Mouse (Mus musculus): ENCODE measurements around the gene Pgpep1l. TPM values are rescaled to one million over a fixed set of nuclear protein-coding genes. Genes with fewer than 3 reads are reported as not detected.

The Pgpep1l gene
- polyA plus RNA-seq, 1 experiment, result 0.22 TPM

GRCm38 (mm10) chr7:68193958-68194695, 69.9 kb downstream of the Pgpep1l start:
- Histone ChIP-seq H3K4me2 (ENCODE audit: low read depth) (no peak overlapping the region), H3K79me2 (ENCODE audit: control insufficient read depth, insufficient read depth) (no peaks in the 10 kb centered on the region), H3K4me3 (no peak overlapping the region), H3K36me3 (ENCODE audit: control insufficient read depth, insufficient read depth) (peaks cover 27% of the 10 kb centered on the region), H3ac (ENCODE audit: control insufficient read depth, insufficient read length) (no peak overlapping the region), H3K27me3 (ENCODE audit: control insufficient read depth, insufficient read depth, insufficient read length) (no peaks in the 10 kb centered on the region)
- TF ChIP-seq POLR2AphosphoS2 (IDR thresholded peaks at IDR 0.05; ENCODE audit: insufficient read length, low read depth) (no peak), MYOD1 (IDR thresholded peaks at IDR 0.05; ENCODE audit: control insufficient read depth in 1 of 3, insufficient read length in 2 of 3, low read depth in 2 of 3) (peak in 2 of 3 experiments; percentile 83 to 84), MYOG (IDR thresholded peaks at IDR 0.05; ENCODE audit: control insufficient read depth in 1 of 3, insufficient read depth in 1 of 3, insufficient read length in 2 of 3, low read depth in 2 of 3) (peak in 2 of 3 experiments; percentile 78 to 81)

GRCm38 (mm10) chr7:68189691-68190456, 74.2 kb downstream of the Pgpep1l start:
- Histone ChIP-seq H3K79me2 (ENCODE audit: control insufficient read depth, insufficient read depth) (no peaks in the 10 kb centered on the region), H3ac (ENCODE audit: control insufficient read depth, insufficient read length) (no peak overlapping the region), H3K27me3 (ENCODE audit: control insufficient read depth, insufficient read depth, insufficient read length) (no peaks in the 10 kb centered on the region), H3K4me3 (no peak overlapping the region), H3K36me3 (ENCODE audit: control insufficient read depth, insufficient read depth) (peaks cover 20% of the 10 kb centered on the region), H3K4me2 (ENCODE audit: low read depth) (no peak overlapping the region)
- TF ChIP-seq USF1 (IDR thresholded peaks at IDR 0.05; ENCODE audit: low read depth), result no peak
- TF ChIP-seq E2F4 (IDR thresholded peaks at IDR 0.05; ENCODE audit: insufficient read depth), result no peak
- TF ChIP-seq REST (IDR thresholded peaks at IDR 0.05; ENCODE audit: insufficient read depth, insufficient read length), result no peak
- TF ChIP-seq POLR2AphosphoS2 (IDR thresholded peaks at IDR 0.05; ENCODE audit: insufficient read length, low read depth), result no peak
- no peak for TF ChIP-seq MYOG (IDR thresholded peaks at IDR 0.05; ENCODE audit: control insufficient read depth in 1 of 3, insufficient read depth in 1 of 3, insufficient read length in 2 of 3, low read depth in 2 of 3)
- TF ChIP-seq MAX (IDR thresholded peaks at IDR 0.05; ENCODE audit: low read depth), result no peak
- TF ChIP-seq MYOD1 (IDR thresholded peaks at IDR 0.05; ENCODE audit: control insufficient read depth in 1 of 3, insufficient read length in 2 of 3, low read depth in 2 of 3), result no peak
- TF ChIP-seq TCF3 (IDR thresholded peaks at IDR 0.05; ENCODE audit: insufficient read length, low read depth), result no peak
- no peak for TF ChIP-seq SRF (IDR thresholded peaks at IDR 0.05; ENCODE audit: control insufficient read depth, insufficient read length, low read depth)
- no peak for TF ChIP-seq TCF12 (IDR thresholded peaks at IDR 0.05; ENCODE audit: insufficient read depth, poor library complexity, severe bottlenecking)
- no peak for TF ChIP-seq POLR2A (IDR thresholded peaks at IDR 0.05; ENCODE audit: insufficient read length, low read depth)
- no peak for TF ChIP-seq CEBPB (IDR thresholded peaks at IDR 0.05; ENCODE audit: insufficient read depth, poor library complexity, severe bottlenecking)

DNA sequence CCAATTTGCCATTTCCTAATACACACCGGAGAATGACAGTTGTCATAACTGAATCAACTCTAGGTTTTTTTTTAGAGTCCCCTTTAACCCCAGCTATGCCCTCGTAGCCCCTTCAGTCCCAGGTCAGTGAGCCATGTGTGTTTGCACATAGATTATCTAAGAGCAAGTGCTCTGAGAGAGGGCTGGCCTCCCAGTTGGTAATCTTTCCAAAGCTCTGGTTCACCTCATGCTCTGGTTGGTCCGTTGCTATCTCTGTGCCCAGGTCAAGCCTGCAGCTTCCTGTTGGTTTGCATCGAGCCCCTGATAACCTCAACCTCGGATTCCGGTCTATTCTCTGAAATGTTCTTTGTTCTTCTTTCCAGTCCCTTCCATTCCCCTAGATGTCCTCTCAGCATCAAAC, 74.8 kb downstream of the Pgpep1l start:
- peaks cover 21% of the 10 kb centered on the region for H3K36me3 ChIP-seq (ENCODE audit: control insufficient read depth, insufficient read depth)
- H3K4me2 ChIP-seq (ENCODE audit: low read depth), result no peak overlapping the region
- H3ac ChIP-seq (ENCODE audit: control insufficient read depth, insufficient read length), result no peak overlapping the region
- TF ChIP-seq USF1 (IDR thresholded peaks at IDR 0.05; ENCODE audit: low read depth) (no peak), TCF12 (IDR thresholded peaks at IDR 0.05; ENCODE audit: insufficient read depth, poor library complexity, severe bottlenecking) (no peak), MAX (IDR thresholded peaks at IDR 0.05; ENCODE audit: low read depth) (no peak), MYOD1 (IDR thresholded peaks at IDR 0.05; ENCODE audit: control insufficient read depth in 1 of 3, insufficient read length in 2 of 3, low read depth in 2 of 3) (no peak), POLR2AphosphoS2 (IDR thresholded peaks at IDR 0.05; ENCODE audit: insufficient read length, low read depth) (no peak), SRF (IDR thresholded peaks at IDR 0.05; ENCODE audit: control insufficient read depth, insufficient read length, low read depth) (no peak), POLR2A (IDR thresholded peaks at IDR 0.05; ENCODE audit: insufficient read length, low read depth) (no peak), CEBPB (IDR thresholded peaks at IDR 0.05; ENCODE audit: insufficient read depth, poor library complexity, severe bottlenecking) (no peak), E2F4 (IDR thresholded peaks at IDR 0.05; ENCODE audit: insufficient read depth) (no peak), TCF3 (IDR thresholded peaks at IDR 0.05; ENCODE audit: insufficient read length, low read depth) (no peak), REST (IDR thresholded peaks at IDR 0.05; ENCODE audit: insufficient read depth, insufficient read length) (no peak), MYOG (IDR thresholded peaks at IDR 0.05; ENCODE audit: control insufficient read depth in 1 of 3, insufficient read depth in 1 of 3, insufficient read length in 2 of 3, low read depth in 2 of 3) (no peak)
- no peaks in the 10 kb centered on the region for H3K27me3 ChIP-seq (ENCODE audit: control insufficient read depth, insufficient read depth, insufficient read length)
- no peak overlapping the region for H3K4me3 ChIP-seq
- H3K79me2 ChIP-seq (ENCODE audit: control insufficient read depth, insufficient read depth), result no peaks in the 10 kb centered on the region

Other genes starting within 250 kb of the Pgpep1l start
- gene Fam169b, start 9.6 kb upstream of the Pgpep1l start, polyA plus RNA-seq (2012; fragmentation: generic; extraction: Trizol), result 0.79 TPM